Mouse (Mus musculus) myocyte (in vitro differentiated cells): ENCODE data around the gene Morn3. TPM values are rescaled to one million over a fixed set of nuclear protein-coding genes. Genes with fewer than 3 reads are reported as not detected.

Experiments used
- H3K27me3 ChIP-seq: one replicate; pipeline ENCODE4 v1.6.1; 2011; ENCODE audit not compliant: control insufficient read depth, insufficient read depth, insufficient read length
- H3K36me3 ChIP-seq: one replicate; pipeline ENCODE4 v1.6.1; 2011; ENCODE audit not compliant: control insufficient read depth, insufficient read depth
- H3K4me2 ChIP-seq: one replicate; pipeline ENCODE4 v1.6.1; 2011; ENCODE audit warnings: low read depth, control low read depth
- H3K4me3 ChIP-seq: one replicate; pipeline ENCODE4 v1.5.1; 2011; ENCODE audit warnings: mild to moderate bottlenecking, control low read depth, moderate library complexity
- H3K79me2 ChIP-seq: one replicate; pipeline ENCODE4 v1.6.1; 2011; ENCODE audit not compliant: control insufficient read depth, insufficient read depth
- H3ac ChIP-seq: one replicate; pipeline ENCODE4 v1.6.1; 2011; ENCODE audit not compliant: control insufficient read depth, insufficient read length
- CEBPB ChIP-seq: IDR thresholded peaks from 2 replicates; pipeline ENCODE4 v1.6.1; 2011; ENCODE audit warnings: mild to moderate bottlenecking, moderate library complexity; ENCODE audit not compliant: poor library complexity, insufficient read depth, severe bottlenecking
- E2F4 ChIP-seq: IDR thresholded peaks from one replicate; pipeline ENCODE4 v1.6.1; 2011; ENCODE audit warnings: mild to moderate bottlenecking, control low read depth, moderate library complexity; ENCODE audit not compliant: insufficient read depth
- MAX ChIP-seq: IDR thresholded peaks from one replicate; pipeline ENCODE4 v1.6.1; 2011; ENCODE audit warnings: low read depth, mild to moderate bottlenecking, control low read depth
- MYOD1 ChIP-seq, 3 experiments: IDR thresholded peaks; one replicate each; pipeline ENCODE4 v1.6.1; 2011; ENCODE audit warnings: control low read depth in 2 of 3, low read depth in 2 of 3, mild to moderate bottlenecking in 2 of 3, moderate library complexity in 1 of 3; ENCODE audit not compliant: insufficient read length in 2 of 3, control insufficient read depth in 1 of 3
- MYOG ChIP-seq, 3 experiments: IDR thresholded peaks; one replicate each; pipeline ENCODE4 v1.6.1; 2011; ENCODE audit warnings: control low read depth in 2 of 3, low read depth in 2 of 3, mild to moderate bottlenecking in 2 of 3; ENCODE audit not compliant: insufficient read length in 2 of 3, control insufficient read depth in 1 of 3, insufficient read depth in 1 of 3
- POLR2A ChIP-seq: IDR thresholded peaks from one replicate; pipeline ENCODE4 v1.6.1; 2011; ENCODE audit warnings: low read depth, mild to moderate bottlenecking, control low read depth, moderate library complexity; ENCODE audit not compliant: insufficient read length
- POLR2AphosphoS2 ChIP-seq: IDR thresholded peaks from one replicate; pipeline ENCODE4 v1.6.1; 2011; ENCODE audit warnings: low read depth, control low read depth; ENCODE audit not compliant: insufficient read length
- REST ChIP-seq: IDR thresholded peaks from one replicate; pipeline ENCODE4 v1.6.1; 2011; ENCODE audit warnings: mild to moderate bottlenecking, control low read depth, moderate library complexity; ENCODE audit not compliant: insufficient read depth, insufficient read length
- SRF ChIP-seq: IDR thresholded peaks from one replicate; pipeline ENCODE4 v1.6.1; 2011; ENCODE audit warnings: low read depth; ENCODE audit not compliant: control insufficient read depth, insufficient read length
- TCF12 ChIP-seq: IDR thresholded peaks from one replicate; pipeline ENCODE4 v1.6.1; 2011; ENCODE audit warnings: mild to moderate bottlenecking, control low read depth; ENCODE audit not compliant: poor library complexity, insufficient read depth, severe bottlenecking
- TCF3 ChIP-seq: IDR thresholded peaks from one replicate; pipeline ENCODE4 v1.6.1; 2011; ENCODE audit warnings: low read depth, control low read depth; ENCODE audit not compliant: insufficient read length
- USF1 ChIP-seq: IDR thresholded peaks from one replicate; pipeline ENCODE4 v1.6.1; 2011; ENCODE audit warnings: low read depth, mild to moderate bottlenecking, control low read depth, moderate library complexity
- polyA plus RNA-seq: library from polyadenylated mRNA; unstranded; fragments of >200 nt; fragmentation: generic; extraction: Trizol; gene quantifications from one replicate; pipeline ENCODE4 v1.2.1, GENCODE M21; 2012; ENCODE audit warnings: missing spikeins

Gene Morn3
- polyA plus RNA-seq, 1 experiment = not detected

GRCm38 (mm10) chr5:123017504-123017903, 29.3 kb downstream of the Morn3 start:
- Histone ChIP-seq H3K4me3 (no peak overlapping the region), H3K4me2 (peak overlapping the region; percentile 60), H3K79me2 (peaks cover 32% of the 10 kb centered on the region), H3K36me3 (no peaks in the 10 kb centered on the region), H3K27me3 (no peaks in the 10 kb centered on the region), H3ac (no peak overlapping the region)
- TF ChIP-seq SRF = no peak
- TF ChIP-seq MAX = no peak
- TF ChIP-seq MYOG (IDR thresholded peaks at IDR 0.05; ENCODE audit: control insufficient read depth in 1 of 3, insufficient read depth in 1 of 3, insufficient read length in 2 of 3, low read depth in 2 of 3) = no peak
- TF ChIP-seq MYOD1 (IDR thresholded peaks at IDR 0.05; ENCODE audit: control insufficient read depth in 1 of 3, insufficient read length in 2 of 3, low read depth in 2 of 3) = no peak
- TF ChIP-seq USF1 = no peak
- no peak for TF ChIP-seq TCF12
- no peak for TF ChIP-seq POLR2A
- no peak for TF ChIP-seq E2F4
- no peak for TF ChIP-seq TCF3
- no peak for TF ChIP-seq POLR2AphosphoS2
- TF ChIP-seq REST = no peak
- no peak for TF ChIP-seq CEBPB

DNA sequence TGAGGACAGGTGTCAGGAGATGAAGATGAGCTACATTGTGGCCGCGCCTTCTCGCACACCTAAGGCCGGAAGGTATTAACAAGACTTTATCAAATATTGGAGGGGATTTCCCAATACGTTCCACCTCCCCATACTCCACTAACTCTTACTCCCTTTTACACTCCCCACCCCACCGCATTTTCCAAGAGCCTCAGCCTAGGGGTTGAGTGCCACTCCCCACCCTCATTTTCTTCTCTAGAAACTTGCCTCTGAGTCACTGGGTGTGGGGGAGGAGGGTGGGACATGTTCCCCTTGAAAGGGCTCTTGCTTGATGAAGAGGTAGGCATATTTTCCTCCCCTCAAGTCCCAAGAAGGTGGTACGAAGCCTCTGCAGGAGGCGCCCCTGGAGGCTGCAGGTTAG, 30.9 kb downstream of the Morn3 start:
- peaks cover 32% of the 10 kb centered on the region for H3K79me2 ChIP-seq
- peak overlapping the region; percentile 53 for H3K4me2 ChIP-seq
- H3K27me3 ChIP-seq = no peaks in the 10 kb centered on the region
- no peaks in the 10 kb centered on the region for H3K36me3 ChIP-seq
- H3K4me3 ChIP-seq = peak overlapping the region; percentile 43
- TF ChIP-seq POLR2A = no peak
- TF ChIP-seq MYOD1 (IDR thresholded peaks at IDR 0.05; ENCODE audit: control insufficient read depth in 1 of 3, insufficient read length in 2 of 3, low read depth in 2 of 3) = peak in 1 of 3 experiments; percentile 34
- TF ChIP-seq E2F4 = no peak
- H3ac ChIP-seq = peak overlapping the region; percentile 65

DNA sequence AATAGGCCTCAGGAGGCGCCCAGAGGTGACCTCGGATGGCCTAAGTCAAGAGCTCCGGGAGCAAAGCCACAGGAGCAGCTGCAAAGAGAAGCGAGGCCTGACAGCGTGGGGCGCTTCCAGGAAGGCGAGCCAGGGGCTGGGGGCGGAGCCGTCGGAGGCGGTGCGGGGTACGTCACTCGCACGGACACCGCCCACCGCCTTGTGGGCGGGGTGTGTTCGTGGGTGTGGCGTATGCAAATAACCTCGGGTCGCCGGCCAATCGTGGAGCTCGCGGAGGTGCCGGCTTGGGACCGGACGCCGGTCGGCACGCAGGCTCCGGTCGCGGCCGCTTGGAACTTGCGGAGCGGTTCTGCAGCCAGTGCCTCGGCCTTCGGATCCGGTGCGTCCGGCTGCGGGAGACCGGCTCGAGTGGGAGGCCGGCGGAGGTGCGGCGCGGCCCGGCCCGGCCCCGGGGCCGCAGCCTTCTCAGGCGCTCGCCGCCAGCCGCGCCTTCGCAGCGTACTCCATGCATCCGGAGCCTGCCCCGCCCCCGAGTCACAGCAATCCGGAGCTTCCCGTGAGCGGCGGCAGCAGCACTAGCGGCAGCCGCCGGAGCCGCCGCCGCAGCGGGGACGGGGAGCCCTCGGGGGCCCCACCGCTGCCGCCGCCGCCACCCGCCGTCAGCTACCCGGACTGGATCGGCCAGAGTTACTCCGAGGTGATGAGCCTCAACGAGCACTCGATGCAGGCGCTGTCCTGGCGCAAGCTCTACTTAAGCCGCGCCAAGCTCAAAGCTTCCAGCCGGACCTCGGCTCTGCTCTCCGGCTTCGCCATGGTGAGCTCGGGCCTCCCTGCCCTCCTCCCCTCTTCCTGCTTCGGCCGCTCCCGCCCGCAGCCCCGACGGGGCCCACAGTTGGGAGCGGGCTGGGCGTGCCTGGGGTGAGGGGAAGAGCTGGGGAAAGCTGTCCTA, 31.8 kb downstream of the Morn3 start, which contains the start of gene Orai1:
TSS of gene Orai1 (plus strand) at position 322 of the 949 bp plus-strand sequence.
- Histone ChIP-seq H3K4me2 (peak within 1 kb of the TSS; percentile 79), H3ac (peak within 1 kb of the TSS; percentile 65), H3K27me3 (no peaks in the 10 kb centered on the region), H3K36me3 (no peaks in the 10 kb centered on the region), H3K79me2 (peaks cover 32% of the 10 kb centered on the region), H3K4me3 (peak within 1 kb of the TSS; percentile 43)
- TF ChIP-seq TCF12 (peak; percentile 29), POLR2AphosphoS2 (peak; percentile 92), MAX (no peak), REST (no peak), E2F4 (no peak), POLR2A (peak; percentile 89), MYOD1 (IDR thresholded peaks at IDR 0.05; ENCODE audit: control insufficient read depth in 1 of 3, insufficient read length in 2 of 3, low read depth in 2 of 3) (peak; percentile 58 to 90 (median 86)), MYOG (IDR thresholded peaks at IDR 0.05; ENCODE audit: control insufficient read depth in 1 of 3, insufficient read depth in 1 of 3, insufficient read length in 2 of 3, low read depth in 2 of 3) (peak; percentile 82 to 94 (median 87)), TCF3 (peak; percentile 34), SRF (peak; percentile 78), USF1 (no peak), CEBPB (no peak)

DNA sequence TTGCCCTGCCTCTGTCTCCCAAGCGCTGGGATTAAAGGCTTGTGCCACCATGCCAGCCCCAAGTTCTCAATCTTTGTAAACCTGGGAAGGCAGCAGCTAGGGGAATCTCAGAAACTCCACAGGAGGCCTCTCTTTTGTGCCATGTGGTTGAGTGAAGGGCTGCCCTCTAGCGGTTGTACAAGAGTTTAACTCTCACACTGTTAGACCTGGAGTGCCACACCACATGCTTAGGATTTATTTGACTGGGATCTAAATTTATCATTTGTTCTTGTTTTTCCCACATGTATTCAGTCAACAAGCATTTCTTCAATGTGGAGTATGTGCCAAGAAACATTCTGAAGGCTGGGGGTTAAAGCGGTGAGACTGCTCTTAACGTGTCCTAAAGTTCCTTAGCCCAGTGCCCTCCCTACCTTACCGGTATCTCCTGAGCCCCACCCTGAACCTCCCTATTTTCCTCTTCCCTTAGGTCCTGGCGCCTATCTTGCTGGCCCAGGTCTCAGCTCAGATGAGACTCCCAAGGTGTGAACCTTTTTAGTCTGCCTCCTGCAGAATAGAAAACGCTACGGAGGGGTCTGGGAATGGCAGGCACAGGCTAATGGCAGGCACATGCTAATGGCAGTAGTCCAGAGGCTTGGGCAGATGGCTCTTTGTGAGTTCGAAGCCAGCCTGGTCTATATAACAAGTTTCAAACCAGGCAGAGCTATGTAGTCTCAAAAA, 33.1 kb downstream of the Morn3 start:
- peak; percentile 39 for TF ChIP-seq USF1
- TF ChIP-seq POLR2AphosphoS2 = no peak
- no peak for TF ChIP-seq REST
- TF ChIP-seq TCF3 = no peak
- TF ChIP-seq MAX = peak; percentile 28
- Histone ChIP-seq H3K36me3 (no peaks in the 10 kb centered on the region), H3K4me2 (no peak overlapping the region), H3ac (no peak overlapping the region), H3K4me3 (peak overlapping the region; percentile 43), H3K79me2 (peaks cover 26% of the 10 kb centered on the region), H3K27me3 (no peaks in the 10 kb centered on the region)

GRCm38 (mm10) chr5:123011705-123012104, 35.1 kb downstream of the Morn3 start:
- Histone ChIP-seq H3K36me3 (no peaks in the 10 kb centered on the region), H3K27me3 (no peaks in the 10 kb centered on the region), H3K4me2 (no peak overlapping the region), H3K4me3 (no peak overlapping the region), H3ac (no peak overlapping the region), H3K79me2 (peaks cover 7% of the 10 kb centered on the region)
- TF ChIP-seq SRF = no peak
- no peak for TF ChIP-seq MAX
- TF ChIP-seq POLR2AphosphoS2 = no peak
- TF ChIP-seq REST = no peak
- TF ChIP-seq USF1 = no peak
- no peak for TF ChIP-seq MYOG (IDR thresholded peaks at IDR 0.05; ENCODE audit: control insufficient read depth in 1 of 3, insufficient read depth in 1 of 3, insufficient read length in 2 of 3, low read depth in 2 of 3)
- no peak for TF ChIP-seq TCF12
